Mouse (Mus musculus) limb, embryonic 13.5 days (tissue): ENCODE data around the gene Taf4. TPM values are rescaled to one million over a fixed set of nuclear protein-coding genes. Genes with fewer than 3 reads are reported as not detected.

Experiments used
- ATAC-seq: fragments of 200-750 bp; cut with Nextera tagmentation; 2 replicates; pipeline ENCODE4 v1.8.0; 2017; ENCODE audit warnings: low read depth, moderate number of reproducible peaks, moderate TSS enrichment; ENCODE audit not compliant: low FRiP score
- H3K27ac ChIP-seq: fragments of 300-500 bp; sonication (generic); 2 replicates; pipeline ENCODE4 v1.5.1; 2015; ENCODE audit warnings: inconsistent platforms, mild to moderate bottlenecking, moderate library complexity
- H3K27me3 ChIP-seq: fragments of 300-500 bp; sonication (generic); 2 replicates; pipeline ENCODE4 v1.6.1; 2015; ENCODE audit warnings: mild to moderate bottlenecking, inconsistent platforms
- H3K36me3 ChIP-seq: fragments of 300-500 bp; sonication (generic); 2 replicates; pipeline ENCODE4 v1.6.1; 2015; ENCODE audit warnings: inconsistent platforms, mild to moderate bottlenecking, moderate library complexity
- H3K4me1 ChIP-seq: fragments of 300-500 bp; sonication (generic); 2 replicates; pipeline ENCODE4 v1.6.1; 2015; ENCODE audit warnings: inconsistent platforms
- H3K4me2 ChIP-seq: fragments of 300-500 bp; sonication (generic); replicated peaks from 2 replicates; pipeline ENCODE4 v1.6.1; 2015; ENCODE audit warnings: inconsistent platforms, mild to moderate bottlenecking, moderate library complexity
- H3K4me3 ChIP-seq: fragments of 300-500 bp; sonication (generic); 2 replicates; pipeline ENCODE4 v1.5.1; 2015; ENCODE audit warnings: moderate library complexity, mild to moderate bottlenecking, inconsistent platforms
- H3K9ac ChIP-seq: fragments of 300-500 bp; sonication (generic); 2 replicates; pipeline ENCODE4 v1.6.1; 2015; ENCODE audit warnings: mild to moderate bottlenecking, inconsistent platforms
- H3K9me3 ChIP-seq: fragments of 300-500 bp; sonication (generic); 2 replicates; pipeline ENCODE4 v1.6.1; 2016; ENCODE audit warnings: inconsistent platforms
- WGBS: fragments of 180-500 bp; shearing (Covaris S2); methylation state at CpG from one replicate; pipeline ENCODE4 v1.1.7; 2015; 5-methylcytosine and 5-hydroxymethylcytosine counted together
- polyA plus RNA-seq: library from polyadenylated mRNA; unstranded; fragments of >200 nt; fragmentation: Nextera tagmentation; extraction: Ambion mirVana; gene quantifications from 2 replicates; pipeline ENCODE4 v1.2.1, GENCODE M21; 2015

Taf4 gene
- 2.7 and 3.3 TPM in 2 replicates for polyA plus RNA-seq

- under 1% methylated on average over 51 of the region's 84 CpGs for WGBS
- Histone ChIP-seq H3K9ac (peak within 1 kb of the TSS; percentile 89), H3K4me1 (peaks cover 53% of the 10 kb centered on the region), H3K9me3 (no peaks in the 10 kb centered on the region), H3K4me2 (peak within 1 kb of the TSS; percentile 100), H3K4me3 (peak within 1 kb of the TSS; percentile 79), H3K36me3 (no peaks in the 10 kb centered on the region), H3K27ac (peak within 1 kb of the TSS; percentile 97), H3K27me3 (no peaks in the 10 kb centered on the region)
- peak; percentile 95 for ATAC-seq
These were observed at the start of gene Taf4 for GRCm38 (mm10) chr2:179976628-179977343. TSS of gene Taf4 (minus strand) at chr2:179976646.

DNA sequence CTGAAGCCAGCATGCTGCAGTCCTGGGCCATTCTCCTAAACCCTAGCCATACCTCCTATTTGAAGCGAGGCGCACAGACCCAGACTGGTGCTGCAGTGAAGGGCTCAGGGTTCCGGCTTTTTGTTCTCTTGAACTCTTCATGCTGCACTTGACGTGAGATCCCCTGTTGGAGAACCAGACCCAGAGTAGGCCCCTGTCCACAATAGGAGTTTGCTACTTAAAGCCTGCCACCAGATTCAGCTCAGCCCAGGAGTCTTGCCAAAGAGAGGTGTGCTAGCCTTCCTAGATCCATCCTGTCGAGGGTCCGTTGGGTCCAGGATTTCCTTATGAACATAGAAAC lies 49.4 kb upstream of the Taf4 start:
- ATAC-seq, result no peak
- Histone ChIP-seq H3K36me3 (peaks cover 35% of the 10 kb centered on the region), H3K4me2 (peak overlapping the region; percentile 95), H3K4me1 (peaks cover 46% of the 10 kb centered on the region), H3K9ac (peak overlapping the region; percentile 97), H3K9me3 (no peaks in the 10 kb centered on the region), H3K27me3 (peaks cover 29% of the 10 kb centered on the region), H3K27ac (no peak overlapping the region; the same call in 1 of the 2 replicates), H3K4me3 (peak overlapping the region; percentile 96)
- 6% methylated on average over 6 of the region's 6 CpGs for WGBS

GRCm38 (mm10) chr2:180025135-180025860 lies 48.9 kb upstream of the Taf4 start:
- peak overlapping the region; percentile 96 for H3K4me3 ChIP-seq
- ATAC-seq, result no peak; the same call in 1 of the 2 replicates
- H3K9ac ChIP-seq, result peak overlapping the region; percentile 97
- H3K27ac ChIP-seq, result peak overlapping the region; percentile 93
- H3K9me3 ChIP-seq, result no peaks in the 10 kb centered on the region
- peaks cover 30% of the 10 kb centered on the region for H3K36me3 ChIP-seq
- WGBS, result under 1% methylated on average over 74 of the region's 84 CpGs
- peaks cover 34% of the 10 kb centered on the region for H3K27me3 ChIP-seq
- peaks cover 46% of the 10 kb centered on the region for H3K4me1 ChIP-seq
- peak overlapping the region; percentile 95 for H3K4me2 ChIP-seq

GRCm38 (mm10) chr2:180024401-180025098 lies 48.1 kb upstream of the Taf4 start, which contains the start of gene Lsm14b:
TSS of gene Lsm14b (plus strand) at chr2:180024987.
- H3K27me3 ChIP-seq, result peaks cover 42% of the 10 kb centered on the region
- H3K4me1 ChIP-seq, result peaks cover 46% of the 10 kb centered on the region
- peak within 1 kb of the TSS; percentile 93 for H3K27ac ChIP-seq
- ATAC-seq, result peak; percentile 94
- peak within 1 kb of the TSS; percentile 97 for H3K9ac ChIP-seq
- peak within 1 kb of the TSS; percentile 96 for H3K4me3 ChIP-seq
- H3K4me2 ChIP-seq, result peak within 1 kb of the TSS; percentile 95
- H3K36me3 ChIP-seq, result peaks cover 22% of the 10 kb centered on the region
- WGBS, result under 1% methylated on average over 70 of the region's 80 CpGs
- H3K9me3 ChIP-seq, result no peaks in the 10 kb centered on the region

GRCm38 (mm10) chr2:180022751-180023150 lies 46.3 kb upstream of the Taf4 start:
- no peak overlapping the region for H3K27ac ChIP-seq
- peaks cover 46% of the 10 kb centered on the region for H3K27me3 ChIP-seq
- H3K4me3 ChIP-seq, result no peak overlapping the region
- peaks cover 41% of the 10 kb centered on the region for H3K4me1 ChIP-seq
- 55% methylated on average over 6 of the region's 6 CpGs for WGBS
- no peak overlapping the region for H3K9ac ChIP-seq
- no peak overlapping the region for H3K4me2 ChIP-seq
- H3K9me3 ChIP-seq, result no peaks in the 10 kb centered on the region
- ATAC-seq, result no peak
- H3K36me3 ChIP-seq, result peaks cover 4% of the 10 kb centered on the region

GRCm38 (mm10) chr2:180020919-180021318 lies 44.5 kb upstream of the Taf4 start:
- Histone ChIP-seq H3K27ac (no peak overlapping the region), H3K36me3 (no peaks in the 10 kb centered on the region), H3K4me2 (no peak overlapping the region), H3K27me3 (peaks cover 46% of the 10 kb centered on the region), H3K4me1 (peaks cover 36% of the 10 kb centered on the region), H3K4me3 (no peak overlapping the region), H3K9me3 (no peaks in the 10 kb centered on the region), H3K9ac (no peak overlapping the region)
- no peak for ATAC-seq
- 73% methylated on average over 8 of the region's 8 CpGs for WGBS

- no peak overlapping the region for H3K9ac ChIP-seq
- H3K36me3 ChIP-seq, result no peaks in the 10 kb centered on the region
- ATAC-seq, result no peak
- H3K4me3 ChIP-seq, result no peak overlapping the region
- WGBS, result 77% methylated on average over 7 of the region's 7 CpGs
- no peak overlapping the region for H3K27ac ChIP-seq
- H3K4me1 ChIP-seq, result peaks cover 34% of the 10 kb centered on the region
- no peaks in the 10 kb centered on the region for H3K9me3 ChIP-seq
- H3K4me2 ChIP-seq, result no peak overlapping the region
- H3K27me3 ChIP-seq, result peaks cover 46% of the 10 kb centered on the region
These were observed 43.7 kb upstream of the Taf4 start for GRCm38 (mm10) chr2:180020091-180020661.

DNA sequence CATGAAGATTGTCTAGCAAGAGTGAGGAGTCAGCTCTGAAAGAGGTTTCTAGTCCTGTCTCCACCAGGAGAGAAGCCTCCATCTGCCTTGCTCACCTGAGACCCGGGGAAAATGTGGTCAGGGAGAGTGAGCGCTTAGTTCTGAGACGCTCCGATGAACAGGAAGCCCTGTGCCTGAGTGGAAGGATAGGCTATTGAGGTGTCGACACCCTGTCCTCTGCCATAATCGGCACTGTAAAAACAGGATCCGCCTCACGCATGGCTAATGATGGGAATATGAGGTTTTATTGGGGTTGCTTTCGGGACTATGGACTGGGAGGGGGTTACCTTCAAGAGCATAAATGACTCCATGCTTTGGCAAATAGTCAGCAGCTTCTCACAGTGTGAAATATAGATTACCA lies 42.1 kb upstream of the Taf4 start:
- Histone ChIP-seq H3K9me3 (no peaks in the 10 kb centered on the region), H3K27me3 (peaks cover 45% of the 10 kb centered on the region)
- WGBS, result 68% methylated on average over 9 of the region's 9 CpGs

GRCm38 (mm10) chr2:180017632-180018031 lies 41.2 kb upstream of the Taf4 start:
- WGBS, result 50% methylated on average over 4 of the region's 4 CpGs
- Histone ChIP-seq H3K27me3 (peaks cover 35% of the 10 kb centered on the region), H3K27ac (no peak overlapping the region), H3K4me1 (peaks cover 30% of the 10 kb centered on the region), H3K9me3 (no peaks in the 10 kb centered on the region), H3K36me3 (no peaks in the 10 kb centered on the region), H3K4me3 (no peak overlapping the region), H3K9ac (no peak overlapping the region), H3K4me2 (no peak overlapping the region)
- no peak for ATAC-seq

More for the DNA sequence above, 42.1 kb upstream of the Taf4 start:
- no peak overlapping the region for H3K4me2 ChIP-seq
- H3K4me1 ChIP-seq, result peaks cover 32% of the 10 kb centered on the region
- H3K36me3 ChIP-seq, result no peaks in the 10 kb centered on the region
- ATAC-seq, result no peak
- no peak overlapping the region for H3K9ac ChIP-seq
- H3K27ac ChIP-seq, result no peak overlapping the region
- H3K4me3 ChIP-seq, result no peak overlapping the region

DNA sequence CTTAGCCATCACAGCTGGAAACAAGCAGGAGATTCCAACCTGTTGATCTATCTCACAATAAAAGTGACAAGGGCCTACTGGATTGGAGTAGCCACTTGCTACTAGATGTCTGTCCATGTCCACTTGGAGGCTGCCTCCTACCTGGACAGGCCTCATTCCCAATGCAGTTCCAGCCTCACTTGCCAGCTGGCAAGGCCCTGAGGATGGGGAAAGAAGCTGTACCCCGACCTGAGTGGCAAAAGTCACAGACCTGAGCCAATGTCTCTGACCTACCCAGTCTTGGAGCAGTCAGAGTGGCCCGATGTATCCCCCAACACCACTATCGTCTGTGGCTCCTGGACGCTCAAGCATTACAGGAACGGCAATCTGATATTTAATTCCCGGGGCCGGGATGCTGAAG lies 37.2 kb upstream of the Taf4 start:
- Histone ChIP-seq H3K4me3 (no peak overlapping the region), H3K27ac (no peak overlapping the region), H3K4me1 (peaks cover 22% of the 10 kb centered on the region), H3K9me3 (peaks cover 7% of the 10 kb centered on the region; the same call in 1 of the 2 replicates), H3K27me3 (peaks cover under 1% of the 10 kb centered on the region; the same call in 1 of the 2 replicates), H3K9ac (no peak overlapping the region), H3K36me3 (no peaks in the 10 kb centered on the region), H3K4me2 (no peak overlapping the region)
- no peak for ATAC-seq
- WGBS, result 91% methylated on average over 7 of the region's 7 CpGs

- Histone ChIP-seq H3K27me3 (0 out of 2 replicates have a peak, but pooled peaks cover 3% of the 10 kb centered on the region), H3K27ac (no peak overlapping the region), H3K9ac (no peak overlapping the region), H3K4me2 (no peak overlapping the region), H3K4me1 (no peaks in the 10 kb centered on the region), H3K9me3 (peaks cover 7% of the 10 kb centered on the region; the same call in 1 of the 2 replicates), H3K4me3 (no peak overlapping the region), H3K36me3 (no peaks in the 10 kb centered on the region)
- WGBS, result 84% methylated on average over 6 of the region's 6 CpGs
- no peak for ATAC-seq
These were observed 34.9 kb upstream of the Taf4 start for GRCm38 (mm10) chr2:180011370-180011769.
